Mouse (Mus musculus) ES-E14 (cell line): ENCODE measurements around the gene Atp8b3. TPM values are rescaled to one million over a fixed set of nuclear protein-coding genes. Genes with fewer than 3 reads are reported as not detected.

Experiments used
- DNase-seq: peaks from one replicate; pipeline ENCODE4 v3.0.0-alpha.2; 2013; ENCODE audit warnings: low read depth, low spot score
- H3K27ac ChIP-seq: 2 replicates; pipeline ENCODE4 v1.5.1; 2012; ENCODE audit warnings: low read depth, mild to moderate bottlenecking, low read length, moderate library complexity, mixed read lengths; ENCODE audit not compliant: poor library complexity, insufficient read depth, severe bottlenecking
- H3K36me3 ChIP-seq: 2 replicates; pipeline ENCODE4 v1.6.1; 2012; ENCODE audit warnings: mild to moderate bottlenecking, low read length, moderate library complexity, mixed read lengths; ENCODE audit not compliant: control insufficient read depth, poor library complexity, insufficient read depth, severe bottlenecking
- H3K4me1 ChIP-seq, 2 experiments: fragments of 150-350 bp in 1 of 2; sonication (generic) in 1 of 2; 2 replicates each; pipeline ENCODE4 v1.6.1; 2012; ENCODE audit warnings: low read length in 2 of 2, mild to moderate bottlenecking in 1 of 2, mixed read lengths in 1 of 2; ENCODE audit not compliant: control insufficient read depth in 2 of 2, insufficient read depth in 2 of 2, poor library complexity in 1 of 2
- H3K4me3 ChIP-seq, 2 experiments: fragments of 150-350 bp in 1 of 2; sonication (generic) in 1 of 2; 2 replicates each; pipeline ENCODE4 v1.5.1; 2012; ENCODE audit warnings: low read length in 2 of 2, low read depth in 1 of 2, mild to moderate bottlenecking in 1 of 2, mixed read lengths in 1 of 2; ENCODE audit not compliant: insufficient read depth in 1 of 2, poor library complexity in 1 of 2, severe bottlenecking in 1 of 2
- H3K9ac ChIP-seq: 2 replicates; pipeline ENCODE4 v1.6.1; 2012; ENCODE audit warnings: low read depth, mild to moderate bottlenecking, low read length, mixed read lengths; ENCODE audit not compliant: poor library complexity, insufficient read depth, severe bottlenecking
- H3K9me3 ChIP-seq: fragments of 150-350 bp; sonication (generic); 2 replicates; pipeline ENCODE4 v1.6.1; 2012; ENCODE audit warnings: low read depth, mild to moderate bottlenecking, low read length; ENCODE audit not compliant: control insufficient read depth, insufficient read depth
- CHD2 ChIP-seq: IDR thresholded peaks from 2 replicates; pipeline ENCODE4 v1.6.1; 2014; ENCODE audit warnings: mild to moderate bottlenecking, low read depth, low read length, inconsistent platforms
- HCFC1 ChIP-seq: IDR thresholded peaks from 2 replicates; pipeline ENCODE4 v1.6.1; 2012; ENCODE audit warnings: low read length, inconsistent platforms, borderline replicate concordance; ENCODE audit not compliant: insufficient read depth
- MAFK ChIP-seq: IDR thresholded peaks from 2 replicates; pipeline ENCODE4 v1.6.1; 2014; ENCODE audit warnings: mild to moderate bottlenecking, low read depth, low read length, inconsistent platforms; ENCODE audit not compliant: insufficient read depth
- ZC3H11A ChIP-seq: IDR thresholded peaks from 2 replicates; pipeline ENCODE4 v1.6.1; 2012; ENCODE audit warnings: low read depth, mild to moderate bottlenecking, inconsistent platforms, low read length, borderline replicate concordance
- ZNF384 ChIP-seq: IDR thresholded peaks from 2 replicates; pipeline ENCODE4 v1.6.1; 2012; ENCODE audit warnings: low read depth, low read length, inconsistent platforms
- in situ Hi-C, 2 experiments: fragments of 600-800 bp; cut with MboI; formaldehyde crosslinking; loops; one replicate each; pipeline ENCODE4 v1.15.1; 2025; ENCODE audit warnings: low sequenced_read_pairs in 2 of 2, inconsistent platforms in 1 of 2; ENCODE audit not compliant: unreplicated experiment in 2 of 2
- total RNA-seq: library from RNA; depleted of rRNA; stranded (reverse); fragments of 300-350 nt; gene quantifications from 2 replicates; pipeline ENCODE4 v1.2.3, GENCODE M21; 2012

Gene Atp8b3
- total RNA-seq, 1 experiment: 0.80 TPM

DNA sequence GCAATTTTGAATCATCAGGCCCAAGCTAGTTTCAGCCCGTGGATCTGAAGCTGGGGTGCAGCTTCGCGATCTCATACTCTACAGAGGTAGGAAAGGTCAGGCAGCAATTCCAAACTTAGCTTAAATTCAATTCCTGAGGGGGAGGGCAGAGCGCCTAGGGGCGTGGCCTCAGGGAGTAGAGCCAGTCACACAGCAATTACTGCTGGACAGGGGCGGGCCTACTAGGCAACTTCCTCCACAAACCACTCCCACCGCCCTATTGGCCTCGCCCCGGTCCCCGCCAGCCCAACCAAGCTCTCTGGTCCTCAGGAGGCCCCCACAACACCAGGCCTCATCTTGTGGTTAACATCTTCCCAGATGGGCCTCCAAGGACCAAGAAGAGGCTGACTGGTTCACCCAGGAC, 30.7 kb upstream of the Atp8b3 start:
- Histone ChIP-seq H3K4me1 (peaks cover 12 to 49% of the 10 kb centered on the region in 2 experiments), H3K27ac (no peak overlapping the region), H3K36me3 (peaks cover 14% of the 10 kb centered on the region; the same call in 1 of the 2 replicates), H3K9ac (peak overlapping the region; percentile 27; the same call in 1 of the 2 replicates), H3K4me3 (peak overlapping the region; percentile 6 to 52; a peak in 2 of 4 replicates), H3K9me3 (no peaks in the 10 kb centered on the region)
- in situ Hi-C loops: no loop called here
- TF ChIP-seq ZNF384 (no peak), CHD2 (no peak), ZC3H11A (no peak), MAFK (no peak), HCFC1 (no peak)
- DNase-seq: peak; percentile 73

DNA sequence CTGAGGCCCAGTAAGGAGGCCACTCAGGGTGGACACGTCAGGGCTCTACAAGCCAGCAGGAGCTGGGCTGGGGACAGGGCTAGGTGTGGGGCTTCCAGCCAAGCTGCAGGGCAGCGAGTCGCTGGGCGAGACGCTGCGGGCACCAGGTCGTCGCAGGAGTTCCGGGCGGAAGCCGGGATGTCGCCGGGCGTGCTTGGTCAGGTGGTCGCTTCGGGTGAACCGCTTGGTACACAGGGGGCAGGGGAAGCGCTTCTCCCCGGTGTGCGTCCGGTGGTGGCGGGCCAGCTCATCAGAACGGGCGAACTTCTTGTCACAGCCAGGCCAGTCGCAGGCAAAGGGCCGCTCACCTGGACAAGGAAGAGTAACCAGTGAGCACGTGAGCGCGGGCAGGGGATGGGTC, 30.0 kb upstream of the Atp8b3 start:
- H3K36me3 ChIP-seq: peaks cover 14% of the 10 kb centered on the region; the same call in 1 of the 2 replicates
- no peaks in the 10 kb centered on the region for H3K9me3 ChIP-seq
- no peak for TF ChIP-seq HCFC1
- no peak for TF ChIP-seq ZNF384
- no peak for TF ChIP-seq MAFK
- no peak for TF ChIP-seq ZC3H11A
- TF ChIP-seq CHD2: no peak
- no peak overlapping the region for H3K27ac ChIP-seq
- peaks cover 8 to 44% of the 10 kb centered on the region in 2 experiments; a peak in 3 of 4 replicates for H3K4me1 ChIP-seq
- DNase-seq: no peak
- peak overlapping the region in 1 of 2 experiments; percentile 6; a peak in 2 of 4 replicates for H3K4me3 ChIP-seq
- in situ Hi-C loops: no loop called here
- 0 out of 2 replicates have a peak overlapping the region, but pooled peaks have one; percentile 27 for H3K9ac ChIP-seq

DNA sequence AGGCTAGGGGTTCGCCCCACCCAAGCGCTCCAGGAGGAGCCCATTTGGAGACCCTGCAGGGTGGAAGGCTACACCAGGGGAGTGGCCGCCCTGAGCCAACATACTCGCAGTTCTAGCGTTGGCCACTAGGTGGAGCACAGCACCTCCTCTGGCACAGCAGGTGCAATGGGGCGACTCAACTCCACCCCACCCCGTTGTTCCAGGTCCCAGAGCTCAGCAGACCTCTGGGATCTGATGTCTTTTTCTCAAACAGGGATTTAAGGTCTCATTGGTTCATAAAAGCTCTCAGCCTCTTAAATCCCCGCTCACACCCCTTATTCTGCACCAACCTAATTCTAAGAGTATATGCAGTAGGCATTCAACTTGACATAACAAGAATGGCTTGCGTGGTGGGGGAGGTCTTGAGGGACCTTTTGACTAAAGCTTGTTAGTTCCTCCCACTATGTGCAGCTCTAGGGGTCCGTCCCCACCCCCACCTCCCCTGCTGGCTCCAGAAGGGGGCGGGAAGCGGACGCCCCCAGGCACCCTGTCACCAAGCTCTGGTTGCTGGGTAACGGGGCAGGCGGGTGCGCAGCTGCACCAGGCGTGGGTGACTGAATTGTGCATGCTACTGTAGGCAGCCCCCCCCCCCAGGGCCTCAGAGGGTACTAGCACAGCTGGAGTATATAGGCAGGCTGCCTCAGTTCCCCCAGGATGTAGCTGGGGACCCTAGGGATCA, 27.6 kb upstream of the Atp8b3 start:
- no peaks in the 10 kb centered on the region for H3K9me3 ChIP-seq
- in situ Hi-C loops: no loop called here
- TF ChIP-seq ZNF384 (no peak), ZC3H11A (no peak; the same call in 1 of the 2 replicates), CHD2 (no peak)
- peak; percentile 85 for DNase-seq
- H3K27ac ChIP-seq: no peak overlapping the region
- H3K9ac ChIP-seq: no peak overlapping the region
- peaks cover 12% of the 10 kb centered on the region; the same call in 1 of the 2 replicates for H3K36me3 ChIP-seq
- peaks cover 8 to 29% of the 10 kb centered on the region in 2 experiments; a peak in 3 of 4 replicates for H3K4me1 ChIP-seq
- no peak overlapping the region for H3K4me3 ChIP-seq

DNA sequence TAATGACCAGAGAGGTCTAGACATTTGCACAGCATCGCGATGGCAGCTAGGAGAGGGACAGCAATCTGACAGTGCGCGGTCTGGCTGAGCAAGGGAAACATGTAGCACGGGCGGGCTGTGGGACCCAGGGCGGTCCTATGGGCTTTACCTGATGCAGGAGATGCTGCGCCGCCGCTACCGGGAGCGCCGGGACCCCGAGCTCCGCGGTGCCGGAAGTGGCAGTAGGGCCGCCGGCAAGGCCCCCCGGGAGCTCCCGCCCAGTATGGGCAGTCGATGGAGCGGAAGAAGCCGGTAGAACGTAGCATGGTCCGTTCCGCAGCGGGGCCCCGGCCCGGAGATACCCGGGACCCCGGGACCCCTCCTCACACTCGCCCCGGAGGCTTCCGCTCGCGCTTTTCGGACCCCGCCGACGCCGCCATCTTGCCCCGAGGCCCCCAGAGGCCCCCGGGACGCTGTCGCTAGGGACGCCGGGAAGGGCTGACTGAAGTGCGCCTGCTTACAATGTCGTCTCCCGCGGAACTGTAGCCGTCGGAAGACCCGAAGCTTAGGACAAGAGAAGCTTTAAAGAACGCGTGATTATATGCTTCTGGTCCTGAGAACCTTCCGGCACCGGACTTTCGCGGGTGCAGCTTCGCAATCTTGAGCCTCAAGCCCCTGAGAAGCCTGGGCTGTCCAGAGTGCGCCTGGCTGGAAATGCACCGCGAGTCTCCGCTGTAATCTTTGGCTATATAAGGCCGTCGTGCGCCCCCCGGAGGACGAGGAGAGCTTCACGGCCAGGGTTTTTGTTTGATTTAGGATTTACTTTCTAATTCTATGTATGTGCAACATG, 22.4 kb upstream of the Atp8b3 start, which contains the start of gene Rexo1:
Gene Rexo1, minus strand, starts transcription at position 445 of the 829 bp plus-strand sequence.
- peak within 1 kb of the TSS; percentile 94 to 98 for H3K4me3 ChIP-seq
- H3K36me3 ChIP-seq: peaks cover 2% of the 10 kb centered on the region; the same call in 1 of the 2 replicates
- in situ Hi-C loops: no loop called here
- no peak for TF ChIP-seq ZNF384
- TF ChIP-seq MAFK: no peak
- no peak for TF ChIP-seq CHD2
- peak; percentile 78 for TF ChIP-seq HCFC1
- H3K9me3 ChIP-seq: no peaks in the 10 kb centered on the region
- H3K27ac ChIP-seq: peak within 1 kb of the TSS; percentile 87
- DNase-seq: peak; percentile 90
- H3K4me1 ChIP-seq: peaks cover 5 to 14% of the 10 kb centered on the region in 2 experiments; a peak in 2 of 4 replicates
- H3K9ac ChIP-seq: peak within 1 kb of the TSS; percentile 92
